Mouse (Mus musculus) hindbrain, embryonic 16.5 days (tissue): Measurements from ENCODE around the gene Pde4d. TPM values are rescaled to one million over a fixed set of nuclear protein-coding genes. Genes with fewer than 3 reads are reported as not detected.

ENCODE experiments used
- ATAC-seq: fragments of 200-750 bp; cut with Nextera tagmentation; 2 replicates; pipeline ENCODE4 v1.8.0; 2017; ENCODE audit warnings: moderate TSS enrichment, moderate library complexity
- H3K27ac ChIP-seq: fragments of 300-500 bp; sonication (generic); 2 replicates; pipeline ENCODE4 v1.5.1; 2014; ENCODE audit warnings: low read depth, mild to moderate bottlenecking, control low read depth, low read length, moderate library complexity
- H3K27me3 ChIP-seq: fragments of 300-500 bp; sonication (generic); replicated peaks from 2 replicates; pipeline ENCODE4 v1.6.1; 2014; ENCODE audit warnings: low read length; ENCODE audit not compliant: control insufficient read depth, insufficient read depth
- H3K36me3 ChIP-seq: fragments of 300-500 bp; sonication (generic); 2 replicates; pipeline ENCODE4 v1.6.1; 2014; ENCODE audit warnings: mild to moderate bottlenecking, low read length, moderate library complexity, mixed read lengths; ENCODE audit not compliant: control insufficient read depth, insufficient read depth
- H3K4me1 ChIP-seq: fragments of 300-500 bp; sonication (generic); 2 replicates; pipeline ENCODE4 v1.6.1; 2014; ENCODE audit warnings: low read depth, low read length; ENCODE audit not compliant: control insufficient read depth, insufficient read depth
- H3K4me2 ChIP-seq: fragments of 300-500 bp; sonication (generic); 2 replicates; pipeline ENCODE4 v1.6.1; 2014; ENCODE audit warnings: mild to moderate bottlenecking, low read length, control low read depth, moderate library complexity
- H3K4me3 ChIP-seq: fragments of 300-500 bp; sonication (generic); 2 replicates; pipeline ENCODE4 v1.5.1; 2014; ENCODE audit warnings: mild to moderate bottlenecking, low read length, control low read depth, moderate library complexity
- H3K9ac ChIP-seq: fragments of 300-500 bp; sonication (generic); 2 replicates; pipeline ENCODE4 v1.6.1; 2014; ENCODE audit warnings: low read depth, mild to moderate bottlenecking, control low read depth, low read length, moderate library complexity
- H3K9me3 ChIP-seq: fragments of 300-500 bp; sonication (generic); 2 replicates; pipeline ENCODE4 v1.6.1; 2014; ENCODE audit warnings: mild to moderate bottlenecking, low read length, moderate library complexity; ENCODE audit not compliant: control insufficient read depth
- WGBS: fragments of 180-500 bp; shearing (Covaris S2); extraction: QIAGEN DNeasy Blood & Tissue Kit; methylation state at CpG from one replicate; pipeline ENCODE4 v1.1.7; 2014; 5-methylcytosine and 5-hydroxymethylcytosine counted together
- polyA plus RNA-seq: library from polyadenylated mRNA; unstranded; fragments of >200 nt; fragmentation: Nextera tagmentation; extraction: Ambion mirVana; gene quantifications from 2 replicates; pipeline ENCODE4 v1.2.1, GENCODE M21; 2015

Gene Pde4d
- polyA plus RNA-seq, 1 experiment from 2014 or later = 18.5 TPM

DNA sequence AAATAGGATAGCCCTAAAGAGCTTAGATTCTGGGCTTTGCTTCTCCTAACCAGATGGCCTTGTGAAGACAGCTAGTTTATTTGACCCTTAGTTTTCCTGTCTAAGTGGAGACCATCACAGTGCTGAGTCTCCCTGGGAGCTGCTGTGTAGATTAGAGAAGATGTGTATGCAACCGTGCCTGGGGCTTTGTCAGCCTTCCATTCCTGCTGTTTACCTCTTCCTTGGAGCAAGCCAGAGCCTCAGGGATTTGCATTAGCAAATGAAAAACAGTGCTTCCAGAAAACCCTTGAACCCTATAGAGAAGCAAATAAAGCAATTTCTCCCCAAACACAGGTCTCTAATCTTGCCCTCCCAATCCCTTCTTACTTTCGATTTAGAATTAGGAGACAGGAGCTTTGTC is 623.6 kb downstream of the Pde4d start:
- H3K27ac ChIP-seq = no peak overlapping the region
- no peak overlapping the region for H3K4me3 ChIP-seq
- H3K4me2 ChIP-seq = no peak overlapping the region
- ATAC-seq = no peak
- H3K9me3 ChIP-seq = no peaks in the 10 kb centered on the region
- H3K36me3 ChIP-seq = no peaks in the 10 kb centered on the region
- no peaks in the 10 kb centered on the region for H3K27me3 ChIP-seq
- 27% methylated on average over 2 of the region's 2 CpGs for WGBS
- H3K9ac ChIP-seq = no peak overlapping the region
- H3K4me1 ChIP-seq = no peaks in the 10 kb centered on the region

DNA sequence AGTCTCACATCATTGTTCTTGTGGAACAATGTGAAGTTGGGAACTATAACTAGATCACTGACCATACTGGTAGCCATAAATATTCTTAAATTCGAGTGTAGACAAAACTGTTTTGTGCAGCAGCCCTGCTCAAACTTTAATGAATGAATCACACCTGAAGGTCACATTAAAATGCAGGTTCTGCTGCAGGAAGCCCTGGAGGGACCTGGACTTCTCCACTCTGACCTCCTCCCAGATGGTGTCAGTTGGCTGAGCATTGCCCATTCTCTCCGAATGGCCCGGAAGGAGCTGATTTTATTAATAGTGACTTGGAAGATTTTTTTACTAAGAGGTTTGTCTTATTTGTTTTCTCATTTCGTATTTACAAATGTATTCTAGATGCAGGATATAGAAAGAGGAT is 624.3 kb downstream of the Pde4d start:
- Histone ChIP-seq H3K9ac (no peak overlapping the region), H3K27me3 (no peaks in the 10 kb centered on the region), H3K4me1 (no peaks in the 10 kb centered on the region), H3K9me3 (no peaks in the 10 kb centered on the region), H3K27ac (no peak overlapping the region), H3K4me3 (no peak overlapping the region), H3K4me2 (no peak overlapping the region), H3K36me3 (no peaks in the 10 kb centered on the region)
- no peak for ATAC-seq
- 52% methylated on average over 4 of the region's 4 CpGs for WGBS

DNA sequence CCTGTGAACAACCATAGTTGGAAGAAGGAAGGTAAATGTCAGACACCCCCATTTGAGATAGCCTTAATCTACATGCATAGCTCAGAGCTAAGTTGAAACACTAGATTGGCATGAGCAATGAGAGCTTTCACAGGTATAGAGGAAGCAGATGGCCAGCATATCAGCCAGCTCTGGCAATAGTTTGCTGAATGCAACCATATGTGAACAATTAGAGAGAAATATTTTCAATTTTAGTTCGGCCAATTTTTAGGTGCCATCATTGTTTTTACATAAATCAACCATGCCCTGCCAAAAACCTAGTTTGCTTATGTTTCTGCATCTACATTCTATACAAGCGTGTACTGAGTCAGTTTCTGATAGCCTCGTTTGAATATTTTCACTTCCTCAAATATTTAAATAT is 642.9 kb downstream of the Pde4d start:
- Histone ChIP-seq H3K4me1 (no peaks in the 10 kb centered on the region), H3K9ac (no peak overlapping the region), H3K27me3 (no peaks in the 10 kb centered on the region), H3K4me2 (no peak overlapping the region), H3K4me3 (no peak overlapping the region), H3K36me3 (no peaks in the 10 kb centered on the region), H3K9me3 (no peaks in the 10 kb centered on the region), H3K27ac (no peak overlapping the region)
- 87% methylated on average over 3 of the region's 3 CpGs for WGBS
- ATAC-seq = no peak

DNA sequence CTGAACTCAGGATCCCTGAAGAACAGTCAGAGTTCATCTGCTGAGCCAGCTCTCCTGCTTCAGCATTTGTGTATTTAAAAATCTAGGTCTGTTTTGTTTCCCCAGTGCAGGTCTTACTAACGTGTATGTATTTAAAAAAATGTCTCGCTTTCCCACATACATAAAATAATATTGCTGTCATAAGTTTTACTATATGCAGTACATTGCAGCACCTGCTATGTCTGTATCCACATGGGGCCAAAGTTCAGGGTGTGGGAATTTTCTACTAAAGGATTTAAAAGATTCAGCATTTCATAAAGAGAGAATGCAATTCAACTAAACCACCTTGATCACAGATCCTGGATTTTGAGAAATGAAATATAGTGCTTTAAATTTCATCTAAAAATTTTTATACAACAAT is 646.9 kb downstream of the Pde4d start:
- H3K36me3 ChIP-seq = no peaks in the 10 kb centered on the region
- no peaks in the 10 kb centered on the region for H3K4me1 ChIP-seq
- no peak overlapping the region for H3K4me3 ChIP-seq
- no peak overlapping the region for H3K27ac ChIP-seq
- no peak for ATAC-seq
- no peaks in the 10 kb centered on the region for H3K9me3 ChIP-seq
- H3K4me2 ChIP-seq = no peak overlapping the region
- WGBS = 87% methylated on average over 2 of the region's 2 CpGs
- H3K9ac ChIP-seq = no peak overlapping the region
- H3K27me3 ChIP-seq = no peaks in the 10 kb centered on the region

DNA sequence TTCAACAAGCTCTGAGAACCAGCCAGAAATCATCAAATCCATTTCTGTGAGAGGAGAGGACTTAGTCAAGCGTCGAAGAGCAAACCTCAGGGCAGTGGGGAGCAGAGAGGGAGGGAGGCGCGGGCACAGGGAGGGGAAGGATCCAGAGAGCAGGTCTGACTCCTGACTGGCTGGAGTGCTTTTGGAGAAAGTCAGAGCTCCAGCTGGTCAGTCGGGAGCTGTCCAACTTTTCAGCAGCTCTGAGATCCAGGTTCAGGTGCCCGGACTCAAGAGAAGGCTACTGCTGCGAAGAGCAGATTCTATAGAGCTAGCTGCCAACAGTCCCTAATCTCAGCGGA is 666.2 kb downstream of the Pde4d start:
- peak overlapping the region; percentile 83 for H3K27ac ChIP-seq
- peak; percentile 73 for ATAC-seq
- H3K9ac ChIP-seq = peak overlapping the region; percentile 88
- peak overlapping the region; percentile 86 for H3K4me3 ChIP-seq
- no peaks in the 10 kb centered on the region for H3K27me3 ChIP-seq
- WGBS = 2% methylated on average over 8 of the region's 8 CpGs
- no peaks in the 10 kb centered on the region for H3K9me3 ChIP-seq
- no peaks in the 10 kb centered on the region for H3K36me3 ChIP-seq
- H3K4me2 ChIP-seq = peak overlapping the region; percentile 74
- peaks cover 4% of the 10 kb centered on the region for H3K4me1 ChIP-seq

DNA sequence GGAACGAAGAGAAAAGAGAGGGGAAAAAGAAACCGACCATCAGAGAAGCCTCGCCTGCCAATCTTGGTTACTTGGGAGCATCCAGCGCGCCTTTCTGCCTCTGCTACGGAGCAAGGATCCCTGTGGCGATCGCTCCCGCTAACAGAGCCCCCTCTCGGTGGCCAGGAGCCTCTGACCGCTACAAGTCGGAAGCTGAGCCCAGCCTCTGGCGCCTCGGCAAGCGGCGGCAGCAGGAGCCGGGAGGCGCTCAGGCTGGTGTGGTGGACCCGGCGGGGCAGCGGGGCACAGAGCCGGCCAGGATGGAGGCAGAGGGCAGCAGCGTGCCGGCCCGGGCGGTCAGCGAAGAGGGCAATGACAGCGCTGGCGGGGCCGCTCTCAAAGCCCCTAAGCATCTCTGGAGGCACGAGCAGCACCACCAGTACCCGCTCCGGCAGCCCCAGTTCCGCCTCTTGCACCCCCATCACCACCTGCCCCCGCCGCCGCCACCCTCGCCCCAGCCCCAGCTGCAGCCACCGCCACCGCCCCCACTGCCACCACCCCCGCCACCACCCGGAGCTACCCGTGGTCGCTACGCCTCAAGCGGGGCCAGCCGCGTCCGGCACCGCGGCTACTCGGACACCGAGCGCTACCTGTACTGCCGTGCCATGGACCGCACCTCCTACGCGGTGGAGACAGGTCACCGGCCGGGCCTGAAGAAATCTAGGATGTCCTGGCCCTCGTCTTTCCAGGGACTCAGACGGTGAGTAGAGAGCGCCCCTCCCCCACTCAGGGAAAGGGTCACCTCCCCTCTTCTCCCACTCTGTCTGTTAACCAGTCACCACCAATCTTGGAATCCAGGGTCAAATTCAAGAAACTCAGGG is 666.8 kb downstream of the Pde4d start:
- Histone ChIP-seq H3K27me3 (no peaks in the 10 kb centered on the region), H3K9me3 (no peaks in the 10 kb centered on the region), H3K4me2 (peak overlapping the region; percentile 74), H3K4me1 (peaks cover 4% of the 10 kb centered on the region), H3K9ac (peak overlapping the region; percentile 88), H3K27ac (peak overlapping the region; percentile 83), H3K36me3 (no peaks in the 10 kb centered on the region), H3K4me3 (peak overlapping the region; percentile 86)
- WGBS = 1% methylated on average over 49 of the region's 63 CpGs
- ATAC-seq = peak; percentile 90

DNA sequence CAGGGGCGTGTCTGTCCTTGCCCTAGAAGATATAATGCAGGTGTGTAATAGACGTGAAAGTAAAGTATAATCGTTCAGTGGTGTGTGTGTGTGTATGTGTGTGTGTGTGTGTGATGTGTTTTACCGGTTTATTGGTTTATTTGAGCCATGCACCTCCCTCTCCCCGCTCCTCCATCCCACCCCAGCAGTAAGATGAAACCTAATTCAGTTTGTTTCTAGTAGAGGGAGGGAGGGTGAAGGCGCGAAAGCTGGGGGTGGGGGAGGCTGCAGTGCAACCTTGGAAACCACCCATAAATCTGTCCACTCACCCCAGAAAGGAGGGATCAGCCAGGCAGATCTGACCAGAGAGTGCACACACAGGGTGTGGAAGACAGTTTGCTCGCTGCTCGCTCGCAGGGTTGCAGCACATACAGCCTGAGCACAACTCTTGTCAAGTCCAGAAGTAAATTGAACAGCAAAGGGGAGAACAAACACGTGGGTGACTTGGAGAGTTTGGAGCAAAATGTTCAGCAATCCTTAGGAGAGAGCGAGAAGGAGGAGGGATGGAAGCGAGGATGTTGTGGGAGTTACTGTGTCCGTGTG is 667.6 kb downstream of the Pde4d start:
- Histone ChIP-seq H3K9me3 (no peaks in the 10 kb centered on the region), H3K4me3 (peak overlapping the region; percentile 86), H3K36me3 (no peaks in the 10 kb centered on the region), H3K9ac (peak overlapping the region; percentile 88), H3K27me3 (no peaks in the 10 kb centered on the region), H3K4me1 (peaks cover 4% of the 10 kb centered on the region), H3K27ac (peak overlapping the region; percentile 83; the same call in 1 of the 2 replicates), H3K4me2 (peak overlapping the region; percentile 74)
- 7% methylated on average over 14 of the region's 14 CpGs for WGBS
- ATAC-seq = peak; percentile 71

DNA sequence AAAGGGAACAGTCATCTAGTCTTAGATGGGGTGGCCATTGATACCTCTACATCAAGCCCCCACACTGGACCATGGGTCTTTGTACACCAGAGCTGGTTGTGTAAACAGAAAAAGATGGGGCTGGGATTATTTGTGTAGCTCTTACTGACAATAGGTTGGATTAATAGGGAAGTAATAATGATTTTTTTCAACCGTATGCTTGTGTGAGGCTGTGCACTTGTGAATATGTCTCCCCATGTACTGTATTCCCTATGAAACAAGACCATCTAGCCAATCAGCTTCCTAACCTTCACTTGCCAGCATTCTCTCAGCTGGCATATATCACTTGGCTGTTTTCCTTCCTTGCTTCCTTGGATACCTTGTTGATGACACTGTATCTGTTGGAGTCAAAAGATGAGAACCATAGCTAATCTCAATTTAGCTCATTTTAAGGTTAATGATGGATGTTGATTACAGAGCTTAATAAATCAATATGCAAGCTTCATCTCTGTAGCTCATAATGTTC is 668.6 kb downstream of the Pde4d start:
- ATAC-seq = no peak
- Histone ChIP-seq H3K27me3 (no peaks in the 10 kb centered on the region), H3K4me2 (peak overlapping the region; percentile 74), H3K9ac (no peak overlapping the region), H3K4me1 (peaks cover 4% of the 10 kb centered on the region), H3K36me3 (no peaks in the 10 kb centered on the region), H3K4me3 (peak overlapping the region; percentile 86), H3K9me3 (no peaks in the 10 kb centered on the region), H3K27ac (no peak overlapping the region)
- 68% methylated on average over 1 of the region's 1 CpGs for WGBS

DNA sequence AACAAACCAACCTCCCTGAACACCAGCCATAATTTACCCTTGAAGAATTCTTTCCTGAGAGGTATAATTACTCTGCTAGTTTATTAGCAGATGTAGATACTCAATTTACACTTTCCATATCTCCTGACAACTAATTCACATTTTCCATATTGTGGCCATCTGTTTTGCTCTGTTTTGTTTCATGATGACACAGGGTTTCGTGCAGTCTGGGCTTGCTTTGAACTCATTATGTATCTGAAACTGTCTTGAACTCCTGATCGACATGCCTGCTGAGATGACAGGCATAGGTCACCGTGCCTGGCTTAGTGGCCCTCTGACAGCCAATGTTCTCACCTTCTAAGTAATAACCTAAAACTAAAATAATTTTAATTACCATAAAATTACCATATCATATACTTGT is 672.1 kb downstream of the Pde4d start:
- no peak overlapping the region for H3K4me3 ChIP-seq
- H3K27me3 ChIP-seq = no peaks in the 10 kb centered on the region
- H3K9me3 ChIP-seq = no peaks in the 10 kb centered on the region
- no peak overlapping the region for H3K9ac ChIP-seq
- no peak for ATAC-seq
- no peak overlapping the region for H3K27ac ChIP-seq
- H3K4me1 ChIP-seq = no peaks in the 10 kb centered on the region
- WGBS = 56% methylated on average over 3 of the region's 3 CpGs
- H3K4me2 ChIP-seq = no peak overlapping the region
- H3K36me3 ChIP-seq = no peaks in the 10 kb centered on the region
